Mouse (Mus musculus) heart, postnatal 0 days (tissue): ENCODE results near the gene Xrcc6. TPM values are rescaled to one million over a fixed set of nuclear protein-coding genes. Genes with fewer than 3 reads are reported as not detected.
A peak's percentile ranks its signal among the peaks of the same experiment; 100 is the strongest.

ENCODE experiments used
- ATAC-seq: fragments of 200-750 bp; cut with Nextera tagmentation; 2 replicates; pipeline ENCODE4 v1.8.0; 2017; ENCODE audit warnings: low read depth, moderate number of reproducible peaks, moderate library complexity; ENCODE audit not compliant: insufficient read depth
- DNase-seq: peaks from one replicate; pipeline ENCODE4 v3.0.0-alpha.2; 2016; ENCODE audit warnings: low spot score
- H3K27ac ChIP-seq: fragments of 300-500 bp; sonication (generic); 2 replicates; pipeline ENCODE4 v1.5.1; 2014; ENCODE audit warnings: low read depth, mild to moderate bottlenecking
- H3K27me3 ChIP-seq: fragments of 300-500 bp; sonication (generic); 2 replicates; pipeline ENCODE4 v1.6.1; 2014; ENCODE audit warnings: low read length, mixed read lengths; ENCODE audit not compliant: control insufficient read depth, insufficient read depth
- H3K36me3 ChIP-seq: fragments of 300-500 bp; sonication (generic); replicated peaks from 2 replicates; pipeline ENCODE4 v1.6.1; 2014; ENCODE audit warnings: low read length, mixed read lengths; ENCODE audit not compliant: control insufficient read depth, insufficient read depth
- H3K4me1 ChIP-seq: fragments of 300-500 bp; sonication (generic); 2 replicates; pipeline ENCODE4 v1.6.1; 2014; ENCODE audit warnings: antibody characterized with exemption; ENCODE audit not compliant: control insufficient read depth, insufficient read depth
- H3K4me2 ChIP-seq: fragments of 300-500 bp; sonication (generic); 2 replicates; pipeline ENCODE4 v1.6.1; 2014; ENCODE audit warnings: low read depth, mild to moderate bottlenecking, low read length, moderate library complexity
- H3K4me3 ChIP-seq: fragments of 300-500 bp; sonication (generic); 2 replicates; pipeline ENCODE4 v1.5.1; 2014; ENCODE audit warnings: low read depth, low read length
- H3K9ac ChIP-seq: fragments of 300-500 bp; sonication (generic); replicated peaks from 2 replicates; pipeline ENCODE4 v1.6.1; 2014; ENCODE audit warnings: low read depth, low read length, mixed read lengths
- H3K9me3 ChIP-seq: fragments of 300-500 bp; sonication (generic); replicated peaks from 2 replicates; pipeline ENCODE4 v1.6.1; 2016; ENCODE audit warnings: low read length; ENCODE audit not compliant: control insufficient read depth
- CTCF ChIP-seq: IDR thresholded peaks from 2 replicates; pipeline ENCODE4 v1.5.1; 2016; ENCODE audit warnings: antibody characterized with exemption, control low read depth, low read depth
- EP300 ChIP-seq: IDR thresholded peaks from 2 replicates; pipeline ENCODE4 v1.6.1; 2016; ENCODE audit warnings: antibody characterized with exemption, low read depth
- WGBS: fragments of 180-500 bp; shearing (Covaris S2); extraction: QIAGEN DNeasy Blood & Tissue Kit; methylation state at CpG from one replicate; pipeline ENCODE4 v1.1.7; 2014; 5-methylcytosine and 5-hydroxymethylcytosine counted together
- polyA plus RNA-seq: library from polyadenylated mRNA; unstranded; fragments of >200 nt; fragmentation: Nextera tagmentation; extraction: Ambion mirVana; gene quantifications from 2 replicates; pipeline ENCODE4 v1.2.1, GENCODE M21; 2015
- total RNA-seq: library from RNA; depleted of rRNA; stranded (reverse); fragments of >200 nt; gene quantifications from 2 replicates; pipeline ENCODE4 v1.2.3, GENCODE M21; 2014; ENCODE audit warnings: low replicate concordance

Xrcc6 gene
- total and polyA plus RNA-seq, 2 experiments from 2014 or later = 36.8 to 37.2 TPM

DNA sequence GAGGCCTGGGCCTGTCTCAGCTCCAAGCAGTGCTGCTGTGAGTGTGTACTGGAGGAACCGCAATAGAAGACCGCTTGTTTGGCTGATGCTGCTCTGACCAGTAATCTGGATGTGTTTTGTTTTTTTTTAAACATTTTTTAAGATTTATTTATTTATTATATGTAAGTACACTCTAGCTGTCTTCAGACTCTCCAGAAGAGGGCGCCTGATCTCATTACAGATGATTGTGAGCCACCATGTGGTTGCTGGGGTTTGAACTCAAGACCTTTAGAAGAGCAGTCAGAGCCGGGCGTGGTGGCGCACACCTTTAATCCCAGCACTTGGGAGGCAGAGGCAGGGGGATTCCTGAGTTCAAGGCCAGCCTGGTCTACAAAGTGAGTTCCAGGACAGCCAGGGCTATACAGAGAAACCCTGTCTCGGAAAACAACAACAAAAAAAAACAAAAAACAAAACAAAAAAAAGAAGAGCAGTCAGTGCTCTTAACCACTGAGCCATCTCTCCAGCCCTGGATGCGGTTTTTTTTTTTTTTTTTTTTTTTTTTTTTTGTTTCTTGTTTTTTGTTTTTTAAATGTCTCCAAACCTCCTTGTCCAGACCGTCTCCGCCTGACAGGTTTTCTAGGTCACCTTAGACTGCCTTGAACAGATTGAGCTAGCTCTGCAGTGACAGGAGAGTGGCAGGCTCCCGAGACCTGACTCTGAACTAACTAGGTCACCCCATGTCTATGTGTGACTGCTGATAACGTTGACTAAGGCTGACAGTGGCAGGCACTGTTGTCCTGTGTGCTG lies 48.5 kb downstream of the Xrcc6 start:
- Histone ChIP-seq H3K27me3 (no peaks in the 10 kb centered on the region), H3K36me3 (peaks cover 71% of the 10 kb centered on the region), H3K4me3 (no peak overlapping the region), H3K9ac (no peak overlapping the region), H3K9me3 (no peaks in the 10 kb centered on the region), H3K4me2 (no peak overlapping the region), H3K27ac (no peak overlapping the region), H3K4me1 (no peaks in the 10 kb centered on the region)
- TF ChIP-seq CTCF (peak; percentile 44), EP300 (no peak)
- ATAC-seq (no peak), DNase-seq (peak; percentile 43)
- 73% methylated on average over 12 of the region's 12 CpGs for WGBS

DNA sequence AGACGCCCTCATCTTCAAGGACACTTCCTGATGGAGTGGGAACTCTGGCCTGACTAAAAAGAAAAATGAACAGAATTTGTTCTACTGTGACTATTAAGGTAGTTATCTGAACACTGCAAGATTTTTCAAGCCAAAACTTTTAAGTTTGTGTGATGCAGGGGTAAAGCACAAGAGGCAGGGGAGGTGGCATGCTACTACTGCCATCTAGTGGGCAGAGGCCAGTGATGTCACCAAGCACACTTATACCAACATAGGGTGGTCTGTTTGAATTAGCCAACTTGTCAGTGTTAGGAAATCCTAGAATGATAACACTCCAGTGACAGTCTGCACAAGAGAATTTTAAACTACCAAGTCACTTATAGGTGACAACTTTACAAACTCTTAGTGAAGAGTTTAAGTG lies 53.0 kb downstream of the Xrcc6 start:
- peak; percentile 51; the same call in 1 of the 2 replicates for ATAC-seq
- no peaks in the 10 kb centered on the region for H3K4me1 ChIP-seq

DNA sequence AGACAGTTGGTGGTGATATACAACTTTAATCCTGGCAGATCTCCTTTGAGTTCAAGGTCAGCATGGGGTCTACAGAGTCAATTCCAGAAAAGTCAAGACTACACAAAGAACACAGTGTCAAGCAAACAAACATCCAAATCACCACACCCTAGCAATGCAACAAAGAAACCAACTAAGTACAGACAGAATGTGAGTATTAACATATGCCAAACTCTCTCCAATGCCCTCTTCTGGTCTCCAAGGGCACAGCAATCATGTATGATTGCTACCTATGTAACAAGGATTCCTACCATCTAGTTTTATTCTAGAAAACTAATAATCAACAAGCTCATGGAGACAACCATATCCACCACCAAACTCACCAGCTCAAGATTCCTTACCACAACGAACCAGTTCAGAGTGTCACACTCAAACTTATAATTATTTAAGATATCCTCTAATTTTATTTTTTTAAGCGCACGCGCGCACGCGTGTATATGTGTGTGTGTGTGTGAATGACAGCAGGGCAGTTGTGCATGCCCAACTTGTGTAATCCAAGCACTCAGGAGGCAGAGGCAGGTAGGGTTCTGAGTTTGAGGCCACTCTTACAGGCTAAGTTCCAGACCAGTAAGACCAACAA lies 56.6 kb downstream of the Xrcc6 start:
- no peaks in the 10 kb centered on the region for H3K27me3 ChIP-seq
- H3K4me2 ChIP-seq = no peak overlapping the region
- 97% methylated on average over 7 of the region's 7 CpGs for WGBS
- no peak for TF ChIP-seq EP300
- TF ChIP-seq CTCF = peak; percentile 32; the same call in 1 of the 2 replicates
- H3K9ac ChIP-seq = no peak overlapping the region
- H3K4me3 ChIP-seq = no peak overlapping the region
- H3K27ac ChIP-seq = no peak overlapping the region
- no peak for DNase-seq
- ATAC-seq = no peak
- H3K9me3 ChIP-seq = no peaks in the 10 kb centered on the region
- H3K36me3 ChIP-seq = peaks cover 33% of the 10 kb centered on the region
- H3K4me1 ChIP-seq = peaks cover 8% of the 10 kb centered on the region; the same call in 1 of the 2 replicates

More for the DNA sequence above, 53.0 kb downstream of the Xrcc6 start:
- no peak for TF ChIP-seq EP300
- TF ChIP-seq CTCF = peak; percentile 69
- no peak overlapping the region for H3K4me3 ChIP-seq
- peak; percentile 53 for DNase-seq
- H3K9me3 ChIP-seq = no peaks in the 10 kb centered on the region
- no peak overlapping the region for H3K27ac ChIP-seq
- H3K9ac ChIP-seq = no peak overlapping the region
- peaks cover 61% of the 10 kb centered on the region for H3K36me3 ChIP-seq
- 96% methylated on average over 1 of the region's 1 CpGs for WGBS
- no peak overlapping the region for H3K4me2 ChIP-seq
- H3K27me3 ChIP-seq = no peaks in the 10 kb centered on the region

DNA sequence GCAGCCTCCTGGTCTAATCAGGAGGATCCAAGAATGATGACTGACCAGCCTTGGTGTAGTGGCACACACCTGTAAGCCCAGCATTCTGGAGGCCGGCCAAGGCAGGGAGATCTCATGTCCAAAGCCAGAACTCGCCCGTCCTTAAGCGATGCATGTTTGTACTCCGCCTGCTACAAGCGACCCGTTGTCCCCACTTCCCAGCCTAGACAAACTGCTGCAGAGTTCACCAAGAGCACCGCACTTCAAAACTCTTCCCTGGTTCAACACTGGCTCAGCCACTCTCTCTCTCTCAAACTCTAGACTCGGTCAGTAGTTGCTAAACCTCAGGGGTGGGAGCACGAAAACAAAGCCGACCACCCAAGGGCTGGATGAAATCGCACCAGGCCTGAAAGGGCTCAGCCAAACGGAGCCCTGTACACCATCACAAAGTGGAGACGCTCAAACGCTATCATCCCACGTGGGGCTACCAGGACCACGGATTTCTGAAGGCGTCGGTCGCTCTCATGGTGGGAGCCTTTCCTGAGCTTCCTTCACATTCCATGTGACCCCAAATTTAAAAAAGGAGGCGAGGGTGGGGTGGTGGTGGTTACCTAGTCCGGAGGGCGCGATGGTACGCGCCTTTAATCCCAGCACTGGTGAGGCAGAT lies 58.7 kb downstream of the Xrcc6 start:
- no peak overlapping the region for H3K27ac ChIP-seq
- no peak for ATAC-seq
- DNase-seq = no peak

DNA sequence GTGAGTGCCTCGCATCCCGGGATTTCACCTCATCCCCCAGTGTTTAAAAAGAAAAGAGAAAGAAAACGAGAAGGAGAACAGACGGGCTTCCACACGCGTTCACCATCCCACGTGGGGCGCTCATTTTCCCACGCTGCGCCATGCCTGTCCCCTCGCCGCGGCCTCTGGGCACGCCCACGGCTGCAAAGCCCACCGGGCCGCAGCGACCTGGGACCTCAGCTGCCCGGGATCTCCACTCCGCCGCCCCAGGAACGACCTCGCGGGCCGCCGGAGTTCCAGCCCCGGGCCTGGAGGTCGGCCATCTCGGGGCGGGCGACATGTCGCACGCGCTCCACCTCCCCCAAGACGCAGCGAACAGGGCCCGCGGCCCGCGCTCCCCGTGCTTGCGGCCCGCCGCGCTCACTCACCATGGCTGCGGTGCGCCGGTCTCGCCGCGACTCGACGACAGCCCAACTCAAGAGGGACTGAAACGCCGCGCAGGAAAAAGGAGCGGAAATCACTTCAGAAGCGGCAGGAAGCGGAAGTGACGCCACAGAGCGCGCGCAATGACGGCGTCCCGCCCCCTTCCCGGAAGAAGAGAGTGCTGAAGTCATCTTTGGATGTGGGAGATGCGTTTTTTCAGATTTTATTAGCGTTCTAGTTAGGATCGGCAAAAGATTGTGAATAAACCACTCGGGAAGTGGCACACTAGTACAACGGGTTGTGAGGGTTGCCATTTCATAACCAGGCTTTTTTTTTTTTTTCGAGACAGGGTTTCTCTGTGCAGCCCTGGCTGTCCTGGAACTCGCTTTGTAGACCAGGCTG lies 59.6 kb downstream of the Xrcc6 start, which contains the start of gene Snu13:
Gene Snu13, minus strand, starts transcription at position 519 of the 804 bp plus-strand sequence.
- peak within 1 kb of the TSS; percentile 93 for H3K27ac ChIP-seq
- H3K27me3 ChIP-seq = no peaks in the 10 kb centered on the region
- H3K36me3 ChIP-seq = peaks cover 14% of the 10 kb centered on the region
- DNase-seq (peak; percentile 86), ATAC-seq (peak; percentile 90)
- WGBS = under 1% methylated on average over 74 of the region's 74 CpGs
- no peaks in the 10 kb centered on the region for H3K9me3 ChIP-seq
- peak within 1 kb of the TSS; percentile 77 for H3K4me2 ChIP-seq
- H3K4me1 ChIP-seq = peaks cover 8% of the 10 kb centered on the region; the same call in 1 of the 2 replicates
- TF ChIP-seq CTCF = no peak
- TF ChIP-seq EP300 = no peak
- H3K9ac ChIP-seq = peak within 1 kb of the TSS; percentile 90
- H3K4me3 ChIP-seq = peak within 1 kb of the TSS; percentile 97

More for the DNA sequence above, 58.7 kb downstream of the Xrcc6 start:
- Histone ChIP-seq H3K36me3 (peaks cover 16% of the 10 kb centered on the region), H3K9me3 (no peaks in the 10 kb centered on the region), H3K9ac (peak overlapping the region; percentile 90), H3K4me1 (peaks cover 8% of the 10 kb centered on the region; the same call in 1 of the 2 replicates), H3K4me3 (peak overlapping the region; percentile 97), H3K27me3 (no peaks in the 10 kb centered on the region), H3K4me2 (peak overlapping the region; percentile 77)
- TF ChIP-seq EP300 (no peak), CTCF (no peak)
- under 1% methylated on average over 26 of the region's 26 CpGs for WGBS
